Mouse (Mus musculus) inflammation-experienced regulatory T-cells, adult 16 weeks (primary cell): Measurements from ENCODE around the gene Pcca. TPM values are rescaled to one million over a fixed set of nuclear protein-coding genes. Genes with fewer than 3 reads are reported as not detected.

Experiments
- polyA plus RNA-seq: library from polyadenylated mRNA; unstranded; fragments of 100-300 nt; shearing (Covaris generic); gene quantifications from one replicate; pipeline ENCODE4 v1.2.1, GENCODE M21; 2017

Gene Pcca
- polyA plus RNA-seq: 35.8 TPM

GRCm38 (mm10) chr14:122534017-122534924, at the start of gene Pcca:
Pcca (plus strand) TSS chr14:122534324.

DNA sequence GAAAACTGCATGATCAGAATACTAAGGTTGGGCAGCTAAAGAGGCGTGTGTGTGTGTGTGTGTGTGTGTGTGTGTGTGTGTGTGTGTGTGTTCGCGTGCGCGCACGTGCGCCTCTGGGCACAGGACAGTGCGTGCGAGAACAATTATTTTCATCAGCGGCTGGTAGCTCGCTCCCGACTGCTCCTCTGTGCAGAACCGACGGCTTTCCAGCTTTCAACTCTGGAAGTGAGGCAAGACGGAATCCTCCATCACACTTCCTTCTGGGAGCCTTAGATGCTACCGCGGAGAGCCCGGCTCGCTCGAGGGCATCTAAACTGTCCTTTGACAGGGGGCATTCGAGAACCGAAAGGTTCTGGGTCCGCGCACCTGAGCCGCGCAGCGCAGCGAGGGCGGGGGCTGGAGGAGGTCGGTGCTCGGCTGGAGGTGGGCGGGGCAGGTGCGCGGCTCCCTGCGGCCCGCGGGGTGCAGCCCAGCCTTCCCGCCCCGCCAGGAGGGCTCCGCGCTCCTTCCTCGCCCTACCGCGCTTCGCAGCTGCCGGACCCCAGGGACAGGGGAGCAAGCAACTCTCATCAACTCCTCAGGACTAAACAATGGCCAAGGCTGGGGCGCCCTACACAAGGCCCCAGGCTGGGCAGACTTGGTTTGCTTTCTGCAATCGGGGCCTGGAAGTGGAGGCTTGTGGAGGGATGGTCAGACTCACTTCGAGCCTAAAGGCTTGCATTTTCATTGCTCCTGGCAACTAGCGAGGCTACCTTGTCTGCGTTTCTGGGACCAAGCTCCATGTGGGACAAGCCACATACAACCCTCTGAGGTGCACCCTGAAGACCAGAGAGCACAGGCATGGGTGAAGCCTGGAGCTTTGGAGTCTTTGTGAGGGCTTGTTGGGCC, 43.4 kb upstream of the Pcca start, which contains the start of gene Gm10837:
Gm10837 (plus strand) TSS at position 146 of the 888 bp plus-strand sequence.

GRCm38 (mm10) chr14:122913657-122914056, 379.5 kb downstream of the Pcca start, which contains the start of gene Ggact:
Ggact (minus strand) TSS chr14:122913757.

Other genes starting within 250 kb of the Pcca start
- gene Gm5089, start 83.2 kb upstream of the Pcca start, polyA plus RNA-seq: not detected
- not detected for gene Zic5, start 68.6 kb upstream of the Pcca start, polyA plus RNA-seq
- gene Zic2, start 58.9 kb upstream of the Pcca start, polyA plus RNA-seq: not detected
- gene Gm10837, start 43.7 kb upstream of the Pcca start, polyA plus RNA-seq: not detected